Mouse (Mus musculus) stomach, embryonic 15.5 days (tissue): Measurements from ENCODE around the gene Zbtb34. TPM values are rescaled to one million over a fixed set of nuclear protein-coding genes. Genes with fewer than 3 reads are reported as not detected.

Experiments used
- ATAC-seq: fragments of 200-750 bp; cut with Nextera tagmentation; 2 replicates; pipeline ENCODE4 v1.8.0; 2017; ENCODE audit warnings: low read depth, moderate number of reproducible peaks, moderate TSS enrichment; ENCODE audit not compliant: insufficient read depth, low FRiP score
- H3K27ac ChIP-seq: fragments of 300-500 bp; sonication (generic); 2 replicates; pipeline ENCODE4 v1.5.1; 2015; ENCODE audit warnings: mild to moderate bottlenecking, inconsistent platforms
- H3K27me3 ChIP-seq: fragments of 300-500 bp; sonication (generic); replicated peaks from 2 replicates; pipeline ENCODE4 v1.6.1; 2015; ENCODE audit warnings: inconsistent platforms
- H3K36me3 ChIP-seq: fragments of 300-500 bp; sonication (generic); 2 replicates; pipeline ENCODE4 v1.6.1; 2015; ENCODE audit warnings: inconsistent platforms
- H3K4me1 ChIP-seq: fragments of 300-500 bp; sonication (generic); 2 replicates; pipeline ENCODE4 v1.6.1; 2015; ENCODE audit warnings: inconsistent platforms
- H3K4me2 ChIP-seq: fragments of 300-500 bp; sonication (generic); 2 replicates; pipeline ENCODE4 v1.6.1; 2015; ENCODE audit warnings: mild to moderate bottlenecking, inconsistent platforms
- H3K4me3 ChIP-seq: fragments of 300-500 bp; sonication (generic); replicated peaks from 2 replicates; pipeline ENCODE4 v1.5.1; 2015; ENCODE audit warnings: inconsistent platforms
- H3K9ac ChIP-seq: fragments of 300-500 bp; sonication (generic); 2 replicates; pipeline ENCODE4 v1.6.1; 2015; ENCODE audit warnings: inconsistent platforms
- H3K9me3 ChIP-seq: fragments of 300-500 bp; sonication (generic); 2 replicates; pipeline ENCODE4 v1.6.1; 2016; ENCODE audit warnings: inconsistent platforms
- WGBS: fragments of 180-500 bp; shearing (Covaris S2); methylation state at CpG from one replicate; pipeline ENCODE4 v1.1.7; 2015; 5-methylcytosine and 5-hydroxymethylcytosine counted together
- polyA plus RNA-seq: library from polyadenylated mRNA; unstranded; fragments of >200 nt; fragmentation: Nextera tagmentation; extraction: Ambion mirVana; gene quantifications from 2 replicates; pipeline ENCODE4 v1.2.1, GENCODE M21; 2015

Zbtb34 gene
- polyA plus RNA-seq, 1 experiment from 2014 or later, result 5.4 TPM

GRCm38 (mm10) chr2:33429339-33429738 is 1.8 kb downstream of the Zbtb34 start:
- ATAC-seq, result no peak
- H3K36me3 ChIP-seq, result 0 out of 2 replicates have a peak, but pooled peaks cover 4% of the 10 kb centered on the region
- 42% methylated on average over 6 of the region's 6 CpGs for WGBS
- peak overlapping the region; percentile 98 for H3K4me3 ChIP-seq
- peaks cover 15% of the 10 kb centered on the region; the same call in 1 of the 2 replicates for H3K4me1 ChIP-seq
- no peaks in the 10 kb centered on the region for H3K9me3 ChIP-seq
- peak overlapping the region; percentile 88 for H3K27ac ChIP-seq
- no peak overlapping the region for H3K9ac ChIP-seq
- peak overlapping the region; percentile 86 for H3K4me2 ChIP-seq
- H3K27me3 ChIP-seq, result no peaks in the 10 kb centered on the region

- H3K4me1 ChIP-seq, result peaks cover 15% of the 10 kb centered on the region; the same call in 1 of the 2 replicates
- no peak overlapping the region for H3K4me2 ChIP-seq
- no peak for ATAC-seq
- H3K27me3 ChIP-seq, result no peaks in the 10 kb centered on the region
- WGBS, result 78% methylated on average over 10 of the region's 10 CpGs
- H3K27ac ChIP-seq, result no peak overlapping the region
- H3K4me3 ChIP-seq, result no peak overlapping the region
- peaks cover 8% of the 10 kb centered on the region for H3K36me3 ChIP-seq
- H3K9ac ChIP-seq, result no peak overlapping the region
- no peaks in the 10 kb centered on the region for H3K9me3 ChIP-seq
Observed at GRCm38 (mm10) chr2:33426640-33427398, 4.3 kb downstream of the Zbtb34 start.

- no peaks in the 10 kb centered on the region for H3K27me3 ChIP-seq
- no peaks in the 10 kb centered on the region for H3K4me1 ChIP-seq
- ATAC-seq, result no peak
- H3K27ac ChIP-seq, result no peak overlapping the region
- no peaks in the 10 kb centered on the region for H3K9me3 ChIP-seq
- H3K4me3 ChIP-seq, result no peak overlapping the region
- no peak overlapping the region for H3K4me2 ChIP-seq
- WGBS, result 68% methylated on average over 4 of the region's 4 CpGs
- peaks cover 4% of the 10 kb centered on the region; the same call in 1 of the 2 replicates for H3K36me3 ChIP-seq
- no peak overlapping the region for H3K9ac ChIP-seq
Observed at GRCm38 (mm10) chr2:33417454-33417853, 13.7 kb downstream of the Zbtb34 start.

- Histone ChIP-seq H3K4me1 (0 out of 2 replicates have a peak, but pooled peaks cover 2% of the 10 kb centered on the region), H3K4me3 (no peak overlapping the region), H3K9ac (no peak overlapping the region), H3K27me3 (no peaks in the 10 kb centered on the region), H3K27ac (no peak overlapping the region), H3K4me2 (no peak overlapping the region), H3K36me3 (peaks cover 12% of the 10 kb centered on the region), H3K9me3 (no peaks in the 10 kb centered on the region)
- ATAC-seq, result no peak
- 81% methylated on average over 13 of the region's 13 CpGs for WGBS
Observed at GRCm38 (mm10) chr2:33414019-33414418, 17.1 kb downstream of the Zbtb34 start.

GRCm38 (mm10) chr2:33412111-33412510 is 19.0 kb downstream of the Zbtb34 start:
- no peak overlapping the region for H3K27ac ChIP-seq
- no peak overlapping the region for H3K4me3 ChIP-seq
- 83% methylated on average over 14 of the region's 14 CpGs for WGBS
- H3K4me2 ChIP-seq, result no peak overlapping the region
- 0 out of 2 replicates have a peak, but pooled peaks cover 2% of the 10 kb centered on the region for H3K4me1 ChIP-seq
- no peak overlapping the region for H3K9ac ChIP-seq
- no peak for ATAC-seq
- H3K27me3 ChIP-seq, result no peaks in the 10 kb centered on the region
- H3K9me3 ChIP-seq, result no peaks in the 10 kb centered on the region
- peaks cover 12% of the 10 kb centered on the region for H3K36me3 ChIP-seq

GRCm38 (mm10) chr2:33403511-33404003 is 27.6 kb downstream of the Zbtb34 start:
- H3K9me3 ChIP-seq, result no peaks in the 10 kb centered on the region
- H3K27me3 ChIP-seq, result no peaks in the 10 kb centered on the region
- no peak overlapping the region for H3K4me2 ChIP-seq
- peaks cover 3% of the 10 kb centered on the region; the same call in 1 of the 2 replicates for H3K36me3 ChIP-seq
- 65% methylated on average over 4 of the region's 4 CpGs for WGBS
- no peaks in the 10 kb centered on the region for H3K4me1 ChIP-seq
- H3K27ac ChIP-seq, result no peak overlapping the region
- H3K4me3 ChIP-seq, result no peak overlapping the region
- H3K9ac ChIP-seq, result no peak overlapping the region
- ATAC-seq, result no peak

- Histone ChIP-seq H3K4me2 (no peak overlapping the region), H3K27me3 (no peaks in the 10 kb centered on the region), H3K36me3 (peaks cover 3% of the 10 kb centered on the region; the same call in 1 of the 2 replicates), H3K27ac (no peak overlapping the region), H3K4me1 (no peaks in the 10 kb centered on the region), H3K9ac (no peak overlapping the region), H3K9me3 (no peaks in the 10 kb centered on the region), H3K4me3 (no peak overlapping the region)
- WGBS, result 69% methylated on average over 5 of the region's 5 CpGs
- no peak for ATAC-seq
Observed at GRCm38 (mm10) chr2:33402638-33403037, 28.5 kb downstream of the Zbtb34 start.

- 28% methylated on average over 7 of the region's 7 CpGs for WGBS
- Histone ChIP-seq H3K27ac (no peak overlapping the region), H3K4me1 (no peaks in the 10 kb centered on the region), H3K4me2 (no peak overlapping the region), H3K9ac (no peak overlapping the region), H3K36me3 (peaks cover 3% of the 10 kb centered on the region; the same call in 1 of the 2 replicates), H3K4me3 (no peak overlapping the region), H3K27me3 (no peaks in the 10 kb centered on the region), H3K9me3 (no peaks in the 10 kb centered on the region)
- no peak for ATAC-seq
Observed at GRCm38 (mm10) chr2:33402236-33402635, 28.9 kb downstream of the Zbtb34 start.

- Histone ChIP-seq H3K36me3 (peaks cover 3% of the 10 kb centered on the region; the same call in 1 of the 2 replicates), H3K4me3 (no peak overlapping the region), H3K4me1 (no peaks in the 10 kb centered on the region), H3K27ac (no peak overlapping the region), H3K9ac (no peak overlapping the region), H3K4me2 (no peak overlapping the region), H3K27me3 (no peaks in the 10 kb centered on the region), H3K9me3 (no peaks in the 10 kb centered on the region)
- WGBS, result 34% methylated on average over 3 of the region's 3 CpGs
- no peak for ATAC-seq
Observed at GRCm38 (mm10) chr2:33401217-33401616, 29.9 kb downstream of the Zbtb34 start.

GRCm38 (mm10) chr2:33400541-33400940 is 30.6 kb downstream of the Zbtb34 start:
- no peak for ATAC-seq
- Histone ChIP-seq H3K4me2 (no peak overlapping the region), H3K4me1 (no peaks in the 10 kb centered on the region), H3K27me3 (no peaks in the 10 kb centered on the region), H3K9me3 (no peaks in the 10 kb centered on the region), H3K27ac (no peak overlapping the region), H3K36me3 (peaks cover under 1% of the 10 kb centered on the region; the same call in 1 of the 2 replicates), H3K9ac (no peak overlapping the region), H3K4me3 (no peak overlapping the region)
- WGBS, result 75% methylated on average over 5 of the region's 5 CpGs

- ATAC-seq, result no peak
- no peak overlapping the region for H3K4me2 ChIP-seq
- H3K4me3 ChIP-seq, result no peak overlapping the region
- no peak overlapping the region for H3K27ac ChIP-seq
- no peaks in the 10 kb centered on the region for H3K9me3 ChIP-seq
- no peaks in the 10 kb centered on the region for H3K27me3 ChIP-seq
- no peaks in the 10 kb centered on the region for H3K36me3 ChIP-seq
- no peak overlapping the region for H3K9ac ChIP-seq
- 71% methylated on average over 7 of the region's 7 CpGs for WGBS
- no peaks in the 10 kb centered on the region for H3K4me1 ChIP-seq
Observed at GRCm38 (mm10) chr2:33399091-33399490, 32.0 kb downstream of the Zbtb34 start.

- Histone ChIP-seq H3K4me1 (no peaks in the 10 kb centered on the region), H3K4me2 (no peak overlapping the region)
- no peak; the same call in 1 of the 2 replicates for ATAC-seq
Observed at GRCm38 (mm10) chr2:33397036-33397435, 34.1 kb downstream of the Zbtb34 start.

More at GRCm38 (mm10) chr2:33397036-33397435, 34.1 kb downstream of the Zbtb34 start:
- H3K9me3 ChIP-seq, result no peaks in the 10 kb centered on the region
- no peak overlapping the region for H3K4me3 ChIP-seq
- H3K27ac ChIP-seq, result no peak overlapping the region
- H3K27me3 ChIP-seq, result no peaks in the 10 kb centered on the region
- WGBS, result 62% methylated on average over 4 of the region's 4 CpGs
- H3K9ac ChIP-seq, result no peak overlapping the region
- H3K36me3 ChIP-seq, result no peaks in the 10 kb centered on the region
